Mouse (Mus musculus): ENCODE data around the gene Olfr1391.
"Not testable (repeated sequence)": the region's sequence is repeated elsewhere in the genome, so short reads cannot be mapped to it uniquely, and the experiment has no call there.

Olfr1391 gene

DNA sequence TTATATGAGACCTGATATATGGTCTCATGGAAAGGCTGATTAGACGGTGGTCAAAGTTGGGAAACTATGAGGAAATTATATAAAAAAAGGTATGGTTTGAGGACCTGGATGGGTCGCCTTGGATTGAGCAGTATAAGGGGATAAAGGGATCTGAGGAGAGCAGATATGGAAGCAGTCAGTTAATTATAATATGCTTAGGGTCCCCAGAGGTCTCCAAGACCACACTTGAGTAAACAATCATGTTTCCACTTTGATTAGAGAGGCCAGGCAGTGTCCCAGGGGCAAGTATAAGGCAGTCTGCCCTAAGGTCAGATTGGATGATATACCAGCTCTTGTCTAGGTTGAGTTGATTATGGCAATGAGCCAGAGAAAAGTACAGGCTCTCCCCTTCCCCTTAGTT, at the start of gene Olfr1391:
TSS of gene Olfr1391 (plus strand) at position 301 of the 400 bp plus-strand sequence.
- DNase-seq (ENCODE audit: low spot score) = no peak

DNA sequence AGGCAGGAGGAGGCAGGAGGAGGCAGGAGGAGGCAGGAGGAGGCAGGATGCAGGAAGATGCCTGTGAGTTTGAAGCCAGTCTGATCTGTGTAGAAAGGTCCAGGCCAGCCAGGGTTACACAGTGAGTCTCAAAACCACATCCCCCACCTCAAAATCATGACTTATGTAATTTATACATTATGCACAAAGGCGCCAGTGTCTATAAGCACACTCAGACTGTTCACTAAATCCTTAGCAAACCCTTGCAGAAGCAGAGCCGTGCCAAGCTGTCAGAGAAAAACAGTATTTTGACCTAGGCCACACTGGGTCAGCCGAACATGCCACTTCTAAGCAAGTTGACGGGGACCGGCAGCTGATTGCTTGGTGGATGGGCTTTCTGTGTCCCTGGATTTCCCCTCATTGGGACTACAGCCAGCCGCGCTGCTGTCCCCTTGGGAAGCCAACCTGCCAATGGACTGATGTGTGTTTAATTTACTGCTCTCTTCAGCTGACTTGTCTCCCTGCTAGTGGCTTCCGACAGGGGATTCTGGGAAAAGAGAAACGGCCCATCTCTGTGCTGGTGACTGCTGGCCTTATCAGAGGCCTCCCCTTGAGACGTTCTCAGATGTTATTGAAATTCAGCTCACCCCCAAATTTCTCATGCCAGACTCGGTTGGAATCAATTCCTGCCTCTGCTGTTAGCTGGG, 48.6 kb upstream of the Olfr1391 start:
- DNase-seq (ENCODE audit: low spot score) = no peak

- no peak for DNase-seq (ENCODE audit: low spot score)
These were observed 44.3 kb upstream of the Olfr1391 start, which contains the start of gene Olfr1393 for GRCm38 (mm10) chr11:49278222-49278621. Olfr1393 (plus strand) TSS chr11:49278304.

GRCm38 (mm10) chr11:49284982-49285381, 37.6 kb upstream of the Olfr1391 start, which contains the start of gene Olfr1392:
Olfr1392 (plus strand) TSS chr11:49285282.
- not testable (repeated sequence) for DNase-seq (ENCODE audit: low spot score)

DNA sequence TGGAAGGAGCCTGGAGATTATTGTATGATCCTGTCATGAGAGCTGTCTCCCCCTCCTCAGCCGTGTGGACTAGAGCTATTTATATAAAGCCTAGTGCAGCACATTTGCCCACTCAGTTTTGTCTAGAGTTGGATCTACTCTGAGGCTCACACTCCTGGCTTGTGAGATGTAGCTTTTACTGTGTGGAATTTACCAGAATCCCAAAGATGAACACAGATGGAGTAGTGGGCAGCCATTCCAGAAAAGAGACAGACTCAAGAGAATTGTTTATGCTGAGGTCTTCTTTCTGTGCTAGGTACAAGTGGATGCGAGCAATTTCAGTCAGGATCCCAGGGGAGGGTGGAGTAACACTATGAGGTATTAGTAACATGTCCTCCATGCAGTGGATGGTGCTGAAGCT, 35.3 kb upstream of the Olfr1391 start:
- DNase-seq (ENCODE audit: low spot score) = no peak

- DNase-seq (ENCODE audit: low spot score) = no peak
These were observed 29.8 kb upstream of the Olfr1391 start for GRCm38 (mm10) chr11:49292777-49293176.

DNA sequence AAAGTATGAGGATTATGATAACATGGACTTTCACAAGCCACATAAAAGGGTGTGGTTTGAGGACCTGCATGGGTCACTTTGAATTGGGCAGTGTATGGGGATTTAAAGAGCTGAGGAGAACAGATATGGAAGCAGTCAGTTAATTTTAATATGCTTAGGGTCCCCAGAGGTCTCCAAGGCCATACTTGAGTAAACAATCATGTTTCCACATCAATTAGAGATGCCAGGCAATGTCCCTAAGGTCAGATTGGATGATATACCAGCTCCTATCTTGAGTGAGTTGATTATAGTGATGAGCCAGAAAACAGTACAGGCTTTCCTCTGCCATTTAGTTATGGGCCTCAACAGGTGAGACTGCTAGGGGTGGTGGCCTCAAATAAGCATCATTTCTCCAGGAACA, 18.1 kb upstream of the Olfr1391 start, which contains the start of gene Olfr10:
TSS of gene Olfr10 (plus strand) at position 301 of the 400 bp plus-strand sequence.
- no peak for DNase-seq (ENCODE audit: low spot score)

GRCm38 (mm10) chr11:49308547-49308946, 14.0 kb upstream of the Olfr1391 start:
- DNase-seq (ENCODE audit: low spot score) = not testable (repeated sequence)

- no peak for DNase-seq (ENCODE audit: low spot score)
These were observed 4.2 kb downstream of the Olfr1391 start for GRCm38 (mm10) chr11:49326726-49327125.

DNA sequence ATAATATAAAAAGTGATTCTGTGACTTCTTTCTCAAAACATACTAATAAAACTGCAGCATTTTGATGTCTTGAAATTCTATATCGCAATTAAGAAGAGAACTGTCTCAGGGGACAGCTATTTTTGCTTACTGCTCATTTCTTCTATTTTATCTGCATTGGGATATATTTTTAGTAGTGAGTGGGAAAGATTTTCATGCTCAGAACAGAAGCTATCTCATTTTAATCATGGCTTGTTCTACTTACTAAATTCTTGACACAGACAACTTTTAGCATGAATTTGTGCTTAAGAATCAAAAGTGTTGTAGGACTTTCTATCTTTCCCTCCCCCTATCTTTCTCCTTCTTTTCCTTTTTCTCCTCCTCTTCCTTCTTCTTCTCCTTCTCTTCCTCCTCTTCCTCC, 7.1 kb downstream of the Olfr1391 start:
- no peak for DNase-seq (ENCODE audit: low spot score)

DNA sequence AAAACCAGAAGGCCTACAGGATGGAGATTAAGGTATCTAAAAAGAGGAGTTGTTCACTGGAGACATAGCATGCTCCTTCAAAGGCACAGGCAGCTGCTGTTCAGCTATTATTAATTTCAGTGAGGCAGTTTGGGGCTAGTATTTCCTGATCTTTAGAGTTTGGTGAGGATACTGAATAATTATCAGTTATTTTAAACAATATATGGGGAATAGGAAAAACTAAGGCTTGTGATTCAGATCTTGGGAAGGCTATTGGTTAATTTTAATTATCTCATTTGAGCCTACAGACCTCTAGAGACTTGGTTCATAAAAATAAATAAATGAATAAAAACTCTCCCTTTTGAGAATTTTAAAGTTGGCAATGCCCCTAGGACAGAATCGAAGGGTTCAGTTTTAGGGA, 12.3 kb downstream of the Olfr1391 start, which contains the start of gene Olfr1390:
TSS of gene Olfr1390 (plus strand) at position 301 of the 400 bp plus-strand sequence.
- DNase-seq (ENCODE audit: low spot score) = no peak

DNA sequence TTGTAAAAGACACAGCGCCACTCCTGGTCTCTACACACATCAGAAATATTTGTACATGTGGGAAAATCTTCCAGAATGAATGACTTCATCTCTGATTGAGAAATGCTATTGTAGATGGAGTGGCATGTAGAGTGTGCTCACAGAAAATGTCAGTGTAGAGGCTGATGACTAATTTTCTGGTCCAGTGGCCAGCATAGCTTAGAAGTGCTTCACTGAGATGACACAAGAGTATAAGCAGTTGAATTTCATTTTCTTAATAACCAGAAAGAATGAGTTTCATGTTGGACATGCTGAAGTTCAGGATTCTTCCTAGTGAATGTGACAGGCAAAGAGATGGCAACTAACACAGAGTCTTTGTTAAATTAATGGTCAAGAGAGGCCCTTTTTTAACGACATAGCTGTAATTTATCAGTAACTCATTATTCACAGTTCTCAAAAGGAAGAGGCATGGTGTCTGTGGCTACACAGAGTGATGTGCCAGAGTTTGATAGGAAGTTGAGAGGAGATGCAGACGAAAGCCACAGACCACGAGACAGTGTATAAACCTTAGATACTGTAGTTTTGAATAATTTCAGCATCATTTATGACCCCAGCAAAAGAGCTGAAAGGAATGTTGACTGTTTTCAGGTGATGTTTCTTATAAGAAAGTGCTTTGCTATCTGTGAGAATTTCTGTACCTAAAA, 14.7 kb downstream of the Olfr1391 start:
- no peak for DNase-seq (ENCODE audit: low spot score)

All from ovary, adult 18-20 months (tissue).